Mouse (Mus musculus) midbrain, embryonic 16.5 days (tissue): ENCODE measurements at regions not wholly inside any gene's neighbourhood (a gene's known extent, or its start where the extent isn't known, plus 50 kb on each side); places are given as distances from the start of the nearest gene placed in this dataset.

Source experiments
- ATAC-seq: fragments of 200-750 bp; cut with Nextera tagmentation; 2 replicates; pipeline ENCODE4 v1.8.0; 2017; ENCODE audit warnings: moderate TSS enrichment
- H3K27ac ChIP-seq: fragments of 300-500 bp; sonication (generic); 2 replicates; pipeline ENCODE4 v1.5.1; 2014; ENCODE audit warnings: mild to moderate bottlenecking, low read length, mixed read lengths
- H3K27me3 ChIP-seq: fragments of 300-500 bp; sonication (generic); 2 replicates; pipeline ENCODE4 v1.6.1; 2014; ENCODE audit warnings: low read depth, low read length, mixed read lengths; ENCODE audit not compliant: control insufficient read depth, insufficient read depth
- H3K36me3 ChIP-seq: fragments of 300-500 bp; sonication (generic); 2 replicates; pipeline ENCODE4 v1.6.1; 2014; ENCODE audit warnings: mild to moderate bottlenecking, low read length, moderate library complexity, mixed read lengths; ENCODE audit not compliant: control insufficient read depth, insufficient read depth
- H3K4me1 ChIP-seq: fragments of 300-500 bp; sonication (generic); 2 replicates; pipeline ENCODE4 v1.6.1; 2014; ENCODE audit warnings: mild to moderate bottlenecking, low read length, mixed read lengths; ENCODE audit not compliant: control insufficient read depth, insufficient read depth
- H3K4me2 ChIP-seq: fragments of 300-500 bp; sonication (generic); 2 replicates; pipeline ENCODE4 v1.6.1; 2014; ENCODE audit warnings: mild to moderate bottlenecking, low read length, mixed read lengths
- H3K4me3 ChIP-seq: fragments of 300-500 bp; sonication (generic); 2 replicates; pipeline ENCODE4 v1.5.1; 2014; ENCODE audit warnings: low read depth, mild to moderate bottlenecking, low read length, moderate library complexity, mixed read lengths
- H3K9ac ChIP-seq: fragments of 300-500 bp; sonication (generic); 2 replicates; pipeline ENCODE4 v1.6.1; 2014; ENCODE audit warnings: low read depth, low read length, mixed read lengths
- H3K9me3 ChIP-seq: fragments of 300-500 bp; sonication (generic); replicated peaks from 2 replicates; pipeline ENCODE4 v1.6.1; 2014; ENCODE audit warnings: mild to moderate bottlenecking, low read length, mixed read lengths; ENCODE audit not compliant: control insufficient read depth, poor library complexity, severe bottlenecking
- WGBS: fragments of 180-500 bp; shearing (Covaris S2); extraction: QIAGEN DNeasy Blood & Tissue Kit; methylation state at CpG from one replicate; pipeline ENCODE4 v1.1.7; 2014; 5-methylcytosine and 5-hydroxymethylcytosine counted together

DNA sequence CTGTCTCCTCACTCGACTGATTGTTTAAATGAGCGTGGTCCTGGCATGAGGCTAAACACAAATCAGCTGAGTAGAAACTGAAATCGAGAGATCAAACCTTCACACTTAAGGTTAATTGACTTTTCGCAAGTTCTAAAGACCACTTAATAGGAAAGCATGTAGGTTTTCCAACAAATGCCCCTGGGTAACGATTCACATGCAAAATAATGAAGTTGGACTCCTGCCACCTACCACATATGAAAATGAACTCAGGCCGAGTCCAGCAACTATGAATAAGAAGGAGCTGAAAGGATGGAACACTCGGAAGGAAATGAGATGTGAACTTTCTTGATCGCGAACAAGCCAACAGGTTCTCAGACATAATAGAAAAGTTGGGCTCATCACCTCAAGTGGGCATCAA is 812.0 kb downstream of the Tmem132b start:
- no peak overlapping the region for H3K9ac ChIP-seq
- no peaks in the 10 kb centered on the region for H3K36me3 ChIP-seq
- ATAC-seq = no peak
- no peaks in the 10 kb centered on the region for H3K27me3 ChIP-seq
- no peaks in the 10 kb centered on the region for H3K4me1 ChIP-seq
- no peak overlapping the region for H3K4me2 ChIP-seq
- WGBS = 52% methylated on average over 9 of the region's 9 CpGs
- no peak overlapping the region for H3K27ac ChIP-seq
- no peaks in the 10 kb centered on the region for H3K9me3 ChIP-seq
- H3K4me3 ChIP-seq = no peak overlapping the region

DNA sequence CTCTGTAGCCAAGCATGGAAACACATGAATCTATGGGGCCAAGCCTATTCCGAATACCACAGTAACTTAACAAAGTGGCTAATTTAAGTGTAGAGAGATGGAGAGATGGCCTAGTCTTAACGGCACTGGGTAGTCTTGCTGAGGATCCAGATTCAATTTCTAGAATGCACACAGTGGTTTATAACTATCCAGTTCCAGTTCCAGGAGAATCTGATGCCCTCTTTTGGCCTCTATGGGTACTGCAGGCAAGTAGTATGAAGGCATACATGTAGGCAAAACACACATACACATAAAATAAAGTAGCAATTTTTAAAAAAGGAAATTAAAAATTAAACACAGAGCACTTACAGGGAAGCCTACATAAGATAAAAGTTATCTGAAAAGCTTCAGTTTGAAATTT is 819.4 kb downstream of the Tmem132b start:
- 95% methylated on average over 2 of the region's 2 CpGs for WGBS
- Histone ChIP-seq H3K27ac (no peak overlapping the region), H3K9me3 (no peaks in the 10 kb centered on the region), H3K4me3 (no peak overlapping the region), H3K9ac (no peak overlapping the region), H3K4me2 (no peak overlapping the region), H3K27me3 (no peaks in the 10 kb centered on the region), H3K36me3 (no peaks in the 10 kb centered on the region), H3K4me1 (no peaks in the 10 kb centered on the region)
- no peak for ATAC-seq

DNA sequence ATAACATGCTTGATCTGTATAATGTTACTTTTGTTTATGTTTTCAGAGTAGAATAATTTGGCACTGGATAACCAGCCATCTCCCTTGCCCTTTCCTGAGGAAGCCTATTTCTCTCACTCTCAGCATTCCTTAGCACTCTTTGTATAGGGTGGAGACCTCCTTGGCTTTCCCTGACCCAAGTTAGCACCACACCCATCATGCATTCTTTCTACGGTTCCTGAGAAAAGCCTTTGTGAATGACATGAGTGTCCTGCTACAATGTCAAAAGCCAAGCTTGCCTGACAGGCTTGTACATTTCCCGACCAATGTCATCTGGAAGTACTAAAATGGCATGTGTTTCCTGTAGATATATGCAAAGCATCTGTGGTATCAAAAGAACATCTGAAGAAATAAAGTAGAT is 837.9 kb downstream of the Tmem132b start:
- H3K27ac ChIP-seq = no peak overlapping the region
- no peaks in the 10 kb centered on the region for H3K36me3 ChIP-seq
- no peak overlapping the region for H3K4me3 ChIP-seq
- no peak overlapping the region for H3K4me2 ChIP-seq
- H3K9me3 ChIP-seq = no peaks in the 10 kb centered on the region
- no peak overlapping the region for H3K9ac ChIP-seq
- no peak for ATAC-seq
- 84% methylated on average over 2 of the region's 2 CpGs for WGBS
- H3K27me3 ChIP-seq = no peaks in the 10 kb centered on the region
- H3K4me1 ChIP-seq = no peaks in the 10 kb centered on the region

DNA sequence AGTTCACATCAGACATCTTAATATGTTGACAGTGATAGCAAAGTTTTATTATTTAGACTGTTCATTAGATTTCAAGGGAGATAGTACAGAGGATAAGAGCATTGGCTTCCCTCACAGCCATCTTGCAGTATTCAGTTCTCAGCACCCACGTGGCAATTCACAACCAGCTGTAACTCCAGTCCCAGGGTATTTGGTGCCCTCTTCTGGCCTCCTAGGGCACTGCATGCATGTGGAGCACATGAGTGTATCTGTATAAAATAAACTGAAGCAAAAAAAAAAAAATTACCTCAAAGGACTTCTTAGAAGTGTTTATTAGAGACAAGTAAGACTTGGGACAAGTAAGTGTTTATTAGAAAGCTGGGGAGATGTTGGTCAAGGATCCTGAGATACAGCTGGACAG is 849.3 kb upstream of the Tmem132c start:
- no peaks in the 10 kb centered on the region for H3K4me1 ChIP-seq
- H3K9me3 ChIP-seq = no peaks in the 10 kb centered on the region
- no peak overlapping the region for H3K9ac ChIP-seq
- no peak overlapping the region for H3K4me3 ChIP-seq
- no peak overlapping the region for H3K4me2 ChIP-seq
- no peak overlapping the region for H3K27ac ChIP-seq
- H3K36me3 ChIP-seq = no peaks in the 10 kb centered on the region
- no peaks in the 10 kb centered on the region for H3K27me3 ChIP-seq
- 54% methylated on average over 1 of the region's 1 CpGs for WGBS
- no peak for ATAC-seq

DNA sequence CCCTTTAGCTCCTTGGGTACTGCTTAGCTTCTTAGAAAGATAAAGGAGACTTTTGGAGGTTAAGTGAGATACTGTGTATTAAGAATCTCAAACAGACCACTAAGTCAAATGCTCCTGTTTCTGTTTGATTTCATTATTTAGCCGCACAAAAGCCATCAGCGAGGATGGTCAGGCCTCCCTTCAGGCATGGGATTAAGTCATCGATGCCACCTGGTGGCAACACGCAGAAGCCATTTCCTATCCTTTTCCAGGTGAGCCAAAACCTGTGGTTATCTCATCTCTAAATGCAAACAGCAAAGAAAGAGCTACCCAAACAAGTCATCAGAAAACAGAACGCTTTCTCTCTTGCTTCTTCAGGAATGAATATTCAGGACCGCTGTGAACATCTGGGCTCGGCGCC is 846.3 kb upstream of the Tmem132c start:
- no peak overlapping the region for H3K4me2 ChIP-seq
- ATAC-seq = no peak
- no peak overlapping the region for H3K27ac ChIP-seq
- H3K4me1 ChIP-seq = no peaks in the 10 kb centered on the region
- no peaks in the 10 kb centered on the region for H3K9me3 ChIP-seq
- WGBS = 37% methylated on average over 8 of the region's 8 CpGs
- no peaks in the 10 kb centered on the region for H3K36me3 ChIP-seq
- no peak overlapping the region for H3K4me3 ChIP-seq
- H3K27me3 ChIP-seq = no peaks in the 10 kb centered on the region
- H3K9ac ChIP-seq = no peak overlapping the region

DNA sequence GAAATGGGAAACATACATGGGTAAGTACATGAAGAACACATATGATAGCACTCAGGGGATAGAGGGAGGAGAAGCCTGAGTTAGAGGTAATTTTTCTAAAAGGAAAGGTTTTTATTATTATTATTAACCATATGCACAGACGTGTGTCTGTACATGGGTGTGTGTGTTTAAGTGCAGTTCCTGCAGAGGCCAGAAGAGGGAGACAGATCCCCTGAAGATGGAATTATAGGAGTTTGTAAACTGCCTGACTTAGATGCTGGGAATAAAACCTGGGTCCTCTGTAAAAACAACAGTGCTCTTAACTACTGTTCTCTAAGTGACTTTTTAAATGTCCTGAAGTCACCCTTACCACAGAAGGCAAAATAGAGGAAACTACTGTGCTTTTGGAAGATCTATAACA is 809.9 kb upstream of the Tmem132c start:
- Histone ChIP-seq H3K27me3 (no peaks in the 10 kb centered on the region), H3K27ac (no peak overlapping the region), H3K4me2 (no peak overlapping the region), H3K9ac (no peak overlapping the region), H3K9me3 (no peaks in the 10 kb centered on the region), H3K4me1 (no peaks in the 10 kb centered on the region), H3K4me3 (no peak overlapping the region), H3K36me3 (no peaks in the 10 kb centered on the region)
- no peak for ATAC-seq
- 97% methylated on average over 1 of the region's 1 CpGs for WGBS

DNA sequence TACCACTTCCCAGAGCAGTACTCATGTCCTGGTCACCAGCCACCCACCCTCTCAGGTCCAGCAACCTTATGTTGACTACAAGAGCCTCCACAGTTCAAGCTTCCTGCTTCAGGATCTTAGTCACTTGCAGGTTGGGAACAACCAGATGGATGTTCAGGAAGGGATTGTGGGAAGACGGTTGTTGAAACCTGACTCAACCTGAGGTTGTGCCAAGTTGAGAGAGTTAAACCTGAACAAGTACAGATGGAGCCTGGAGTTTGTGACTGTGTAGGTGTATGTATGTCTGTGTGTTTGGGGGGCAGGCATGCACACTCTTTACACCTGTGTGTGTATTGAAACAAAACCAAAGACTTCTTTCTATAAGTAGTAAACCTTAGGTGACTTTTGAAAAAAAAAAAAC is 802.9 kb upstream of the Tmem132c start:
- WGBS = 97% methylated on average over 1 of the region's 1 CpGs

DNA sequence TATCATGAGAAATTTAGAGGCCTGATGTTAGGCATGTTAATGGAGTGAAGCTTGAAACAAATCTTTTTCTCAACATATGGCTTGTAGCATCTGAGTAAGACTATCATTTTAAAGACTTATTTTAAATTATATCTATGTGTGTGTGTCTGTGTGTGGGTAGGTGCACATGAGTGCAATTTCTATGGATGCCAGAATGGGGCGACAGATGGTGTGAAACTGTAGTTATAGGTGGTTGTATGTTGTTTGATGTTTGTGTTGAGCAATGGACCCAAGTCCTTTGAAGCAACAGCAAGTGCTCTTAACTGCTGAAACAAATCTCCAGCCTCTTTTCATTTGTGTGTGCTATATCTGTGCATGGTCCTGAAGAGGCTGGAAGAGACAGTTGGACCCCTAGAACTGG is 801.1 kb upstream of the Tmem132c start:
- ATAC-seq = no peak
- H3K9ac ChIP-seq = no peak overlapping the region
- H3K4me2 ChIP-seq = no peak overlapping the region
- H3K4me1 ChIP-seq = no peaks in the 10 kb centered on the region
- 93% methylated on average over 1 of the region's 1 CpGs for WGBS
- H3K27ac ChIP-seq = no peak overlapping the region
- no peaks in the 10 kb centered on the region for H3K27me3 ChIP-seq
- no peaks in the 10 kb centered on the region for H3K9me3 ChIP-seq
- H3K36me3 ChIP-seq = no peaks in the 10 kb centered on the region
- H3K4me3 ChIP-seq = no peak overlapping the region

More for the DNA sequence above, 802.9 kb upstream of the Tmem132c start:
- no peak for ATAC-seq
- Histone ChIP-seq H3K27ac (no peak overlapping the region), H3K4me2 (no peak overlapping the region), H3K27me3 (no peaks in the 10 kb centered on the region), H3K36me3 (no peaks in the 10 kb centered on the region), H3K9me3 (no peaks in the 10 kb centered on the region), H3K9ac (no peak overlapping the region), H3K4me1 (no peaks in the 10 kb centered on the region), H3K4me3 (no peak overlapping the region)

DNA sequence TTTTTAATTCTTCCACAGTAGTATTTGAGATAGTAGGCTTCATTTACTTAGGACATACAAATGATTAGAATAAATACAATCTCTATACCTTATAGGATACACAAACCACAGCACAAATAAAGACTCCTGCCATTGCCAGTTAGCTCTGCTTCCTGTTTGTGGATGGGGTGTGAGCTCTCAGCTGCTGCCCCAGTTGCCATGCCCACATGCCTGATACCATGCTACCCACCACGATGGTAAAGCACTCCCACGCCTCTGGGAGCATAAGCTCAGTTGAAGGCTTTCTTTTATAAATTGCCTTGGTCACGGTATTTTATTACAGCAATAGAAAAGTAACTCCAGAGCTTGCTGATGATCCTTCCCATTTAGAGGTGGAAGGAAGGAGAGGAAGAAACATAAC is 765.8 kb upstream of the Tmem132c start:
- H3K9ac ChIP-seq = no peak overlapping the region
- H3K4me3 ChIP-seq = no peak overlapping the region
- H3K27ac ChIP-seq = no peak overlapping the region
- H3K9me3 ChIP-seq = no peaks in the 10 kb centered on the region
- H3K27me3 ChIP-seq = no peaks in the 10 kb centered on the region
- H3K36me3 ChIP-seq = no peaks in the 10 kb centered on the region
- 47% methylated on average over 3 of the region's 3 CpGs for WGBS
- no peak overlapping the region for H3K4me2 ChIP-seq
- H3K4me1 ChIP-seq = no peaks in the 10 kb centered on the region; the same call in 1 of the 2 replicates
- ATAC-seq = no peak

DNA sequence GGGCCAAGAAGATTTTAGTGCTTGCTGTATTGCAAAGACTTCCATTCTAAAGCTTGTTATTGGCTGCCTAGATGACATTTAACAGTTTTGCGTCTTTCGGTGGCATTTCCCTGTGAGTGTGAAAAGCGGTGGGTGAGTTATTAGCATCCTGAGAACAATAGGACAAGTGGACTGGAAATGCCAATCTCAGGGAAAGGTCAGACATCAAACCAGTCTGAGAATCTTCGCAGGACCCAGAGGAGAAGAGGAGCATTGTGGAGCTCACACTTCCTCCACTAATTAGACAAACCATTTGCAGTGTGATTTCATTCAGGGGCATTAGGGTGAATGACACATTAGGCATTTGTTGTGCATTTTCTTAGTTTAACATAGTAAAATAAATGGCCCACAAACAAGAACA is 719.5 kb upstream of the Tmem132c start:
- Histone ChIP-seq H3K9ac (no peak overlapping the region), H3K4me3 (no peak overlapping the region), H3K27ac (no peak overlapping the region), H3K9me3 (no peaks in the 10 kb centered on the region), H3K4me1 (no peaks in the 10 kb centered on the region), H3K4me2 (no peak overlapping the region), H3K36me3 (no peaks in the 10 kb centered on the region), H3K27me3 (no peaks in the 10 kb centered on the region)
- WGBS = 19% methylated on average over 4 of the region's 4 CpGs
- no peak for ATAC-seq
